Mouse (Mus musculus): ENCODE data around the gene Nlrx1. TPM values are rescaled to one million over a fixed set of nuclear protein-coding genes. Genes with fewer than 3 reads are reported as not detected.
A peak's percentile ranks its signal among the peaks of the same experiment; 100 is the strongest.

Nlrx1 gene
- polyA plus RNA-seq (2015; fragmentation: Nextera tagmentation; extraction: Ambion mirVana): 8.2 and 9.8 TPM in 2 replicates

DNA sequence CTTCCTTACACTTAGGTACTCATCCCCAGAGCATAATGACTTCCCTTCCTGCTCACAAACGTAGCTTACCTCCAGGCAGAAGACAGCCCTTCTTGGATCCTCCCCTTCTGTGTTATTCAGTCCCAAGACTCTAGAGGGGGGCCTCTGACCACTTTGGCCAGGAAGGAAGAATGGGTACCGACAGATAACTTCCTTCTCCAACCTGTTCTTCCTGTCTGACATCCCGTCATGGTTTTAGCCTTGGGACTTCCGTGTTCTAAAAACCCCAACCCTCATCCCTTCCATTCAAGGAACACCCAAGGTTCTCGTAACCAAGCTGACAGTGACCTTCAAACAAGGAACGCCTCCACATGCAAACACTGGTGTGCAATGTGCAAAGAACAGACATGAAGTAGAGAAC is at the start of gene Nlrx1:
Gene Nlrx1, minus strand, starts transcription at position 168 of the 400 bp plus-strand sequence.
- H3K4me1 ChIP-seq: peaks cover 15% of the 10 kb centered on the region
- peak within 1 kb of the TSS; percentile 93 for H3K9ac ChIP-seq
- H3K36me3 ChIP-seq: peaks cover 5% of the 10 kb centered on the region
- H3K4me2 ChIP-seq: peak within 1 kb of the TSS; percentile 87
- H3K27ac ChIP-seq: peak within 1 kb of the TSS; percentile 84
- WGBS: 71% methylated on average over 6 of the region's 6 CpGs
- no peaks in the 10 kb centered on the region for H3K9me3 ChIP-seq
- peak within 1 kb of the TSS; percentile 56 for H3K4me3 ChIP-seq
- 0 out of 2 replicates have a peak, but pooled peaks cover under 1% of the 10 kb centered on the region for H3K27me3 ChIP-seq
- ATAC-seq (ENCODE audit: insufficient number of reproducible peaks, insufficient read depth, low FRiP score, low TSS enrichment, low read depth): no peak

DNA sequence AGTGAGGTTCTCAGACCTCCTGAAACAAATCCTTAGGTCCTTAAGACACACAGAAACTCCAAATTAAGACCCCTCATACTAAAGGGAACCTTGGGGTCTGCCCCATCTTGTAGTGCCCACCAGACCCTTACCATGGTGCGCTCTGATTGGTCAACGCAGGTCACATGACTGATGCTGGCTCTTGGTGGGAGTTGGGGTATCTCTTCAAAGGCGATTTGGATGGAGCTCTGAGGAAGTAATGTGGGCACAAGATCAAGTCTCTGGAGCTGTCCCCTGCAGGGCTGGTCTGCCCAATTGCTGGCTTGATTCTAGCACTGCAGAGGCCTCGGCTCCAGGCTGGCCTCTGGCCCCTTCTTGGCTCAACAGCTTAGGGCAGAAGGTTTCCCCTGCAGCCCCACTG is 49.1 kb upstream of the Nlrx1 start:
- H3K4me2 ChIP-seq: 0 out of 2 replicates have a peak overlapping the region, but pooled peaks have one; percentile 94
- no peaks in the 10 kb centered on the region for H3K9me3 ChIP-seq
- no peak overlapping the region for H3K4me3 ChIP-seq

DNA sequence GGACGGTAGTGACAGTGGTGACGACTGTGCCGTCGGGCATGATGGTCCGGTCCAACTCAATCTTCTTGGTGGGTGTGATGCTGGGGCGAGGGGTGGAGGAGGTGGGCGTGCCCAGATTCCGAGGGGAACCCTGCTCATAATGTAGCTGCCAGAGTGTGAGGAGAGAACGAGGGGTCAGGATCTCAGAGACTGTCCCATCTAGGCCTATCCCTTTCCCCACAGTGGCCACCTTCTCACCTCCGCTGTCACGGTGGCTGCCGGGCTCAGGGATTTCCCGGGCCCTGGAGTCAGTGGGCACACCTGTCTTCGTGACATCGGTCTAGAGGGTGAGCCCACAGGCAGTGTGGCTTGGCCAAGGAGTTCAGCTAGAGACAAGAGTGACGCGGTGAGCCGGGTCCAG is 46.5 kb upstream of the Nlrx1 start:
- Histone ChIP-seq H3K27me3 (peaks cover 7% of the 10 kb centered on the region; the same call in 1 of the 2 replicates), H3K9me3 (no peaks in the 10 kb centered on the region), H3K36me3 (peaks cover 55% of the 10 kb centered on the region), H3K9ac (no peak overlapping the region), H3K4me1 (peaks cover 29% of the 10 kb centered on the region), H3K27ac (no peak overlapping the region), H3K4me2 (no peak overlapping the region), H3K4me3 (no peak overlapping the region)
- WGBS: 95% methylated on average over 18 of the region's 18 CpGs
- no peak for ATAC-seq (ENCODE audit: insufficient number of reproducible peaks, insufficient read depth, low FRiP score, low TSS enrichment, low read depth)

More for the DNA sequence above, 49.1 kb upstream of the Nlrx1 start:
- peaks cover 44% of the 10 kb centered on the region for H3K36me3 ChIP-seq
- H3K27ac ChIP-seq: no peak overlapping the region
- ATAC-seq (ENCODE audit: insufficient number of reproducible peaks, insufficient read depth, low FRiP score, low TSS enrichment, low read depth): no peak
- 73% methylated on average over 4 of the region's 4 CpGs for WGBS
- H3K4me1 ChIP-seq: peaks cover 27% of the 10 kb centered on the region
- H3K27me3 ChIP-seq: no peaks in the 10 kb centered on the region
- H3K9ac ChIP-seq: no peak overlapping the region

DNA sequence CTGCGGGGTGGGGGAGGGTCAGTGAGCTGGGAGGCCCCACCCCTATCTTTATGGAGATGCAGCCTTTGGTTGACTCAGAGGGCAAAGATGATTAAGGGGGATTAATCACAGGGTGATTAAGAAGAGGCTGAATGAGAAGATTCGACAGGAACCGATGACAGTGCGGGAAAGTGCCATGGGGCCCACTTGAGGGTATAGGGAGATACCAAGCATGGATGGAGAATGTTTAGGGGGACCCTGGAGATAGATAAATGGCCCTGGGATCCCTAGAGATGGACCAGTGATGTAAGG is 45.8 kb upstream of the Nlrx1 start:
- WGBS: 79% methylated on average over 4 of the region's 4 CpGs
- H3K9ac ChIP-seq: no peak overlapping the region
- H3K27ac ChIP-seq: no peak overlapping the region
- H3K9me3 ChIP-seq: no peaks in the 10 kb centered on the region
- peaks cover 55% of the 10 kb centered on the region for H3K36me3 ChIP-seq
- H3K4me1 ChIP-seq: peaks cover 26% of the 10 kb centered on the region
- H3K4me2 ChIP-seq: no peak overlapping the region
- ATAC-seq (ENCODE audit: insufficient number of reproducible peaks, insufficient read depth, low FRiP score, low TSS enrichment, low read depth): no peak
- no peak overlapping the region for H3K4me3 ChIP-seq
- H3K27me3 ChIP-seq: peaks cover 7% of the 10 kb centered on the region; the same call in 1 of the 2 replicates

DNA sequence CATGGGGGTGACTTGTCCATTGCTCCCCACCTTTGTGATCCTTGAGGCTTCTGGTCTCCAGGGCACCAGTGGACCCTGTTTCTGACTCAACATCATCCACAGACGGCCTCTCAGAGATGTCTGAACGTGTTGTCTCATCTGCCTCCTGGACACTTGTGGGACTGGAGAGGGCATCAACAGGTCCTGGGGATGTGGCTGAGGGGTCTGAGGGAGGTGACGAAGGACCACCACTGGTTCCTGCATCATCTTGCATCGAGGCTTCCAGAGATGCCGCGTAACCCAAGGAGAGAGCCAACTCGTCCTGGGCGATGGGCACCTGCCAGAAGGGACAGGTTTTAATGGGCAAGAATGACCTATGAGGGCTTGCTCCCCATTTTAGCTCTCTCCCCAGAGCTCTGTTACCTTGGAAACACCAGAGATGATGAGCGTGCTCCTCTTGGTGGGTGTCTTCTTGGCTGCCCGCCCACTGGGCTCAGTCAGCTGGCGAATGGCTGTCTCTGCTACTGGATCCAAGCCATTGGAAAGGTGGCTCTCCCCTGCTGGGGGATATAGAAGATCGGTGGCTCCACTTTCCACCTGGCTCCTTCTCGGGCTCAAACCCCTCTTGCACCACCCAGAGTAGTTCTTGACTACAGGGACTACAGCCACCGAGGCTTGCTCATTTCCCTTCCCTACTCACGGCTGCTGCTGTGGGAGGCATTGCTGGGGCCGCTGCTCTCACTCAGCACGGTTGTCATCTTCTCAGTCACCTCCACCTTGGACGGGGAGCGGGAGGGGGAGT is 45.3 kb upstream of the Nlrx1 start:
- Histone ChIP-seq H3K9ac (no peak overlapping the region), H3K27ac (no peak overlapping the region), H3K4me3 (no peak overlapping the region), H3K27me3 (peaks cover 7% of the 10 kb centered on the region; the same call in 1 of the 2 replicates), H3K4me1 (peaks cover 21% of the 10 kb centered on the region), H3K36me3 (peaks cover 55% of the 10 kb centered on the region), H3K4me2 (no peak overlapping the region), H3K9me3 (no peaks in the 10 kb centered on the region)
- ATAC-seq (ENCODE audit: insufficient number of reproducible peaks, insufficient read depth, low FRiP score, low TSS enrichment, low read depth): no peak
- 84% methylated on average over 19 of the region's 19 CpGs for WGBS

DNA sequence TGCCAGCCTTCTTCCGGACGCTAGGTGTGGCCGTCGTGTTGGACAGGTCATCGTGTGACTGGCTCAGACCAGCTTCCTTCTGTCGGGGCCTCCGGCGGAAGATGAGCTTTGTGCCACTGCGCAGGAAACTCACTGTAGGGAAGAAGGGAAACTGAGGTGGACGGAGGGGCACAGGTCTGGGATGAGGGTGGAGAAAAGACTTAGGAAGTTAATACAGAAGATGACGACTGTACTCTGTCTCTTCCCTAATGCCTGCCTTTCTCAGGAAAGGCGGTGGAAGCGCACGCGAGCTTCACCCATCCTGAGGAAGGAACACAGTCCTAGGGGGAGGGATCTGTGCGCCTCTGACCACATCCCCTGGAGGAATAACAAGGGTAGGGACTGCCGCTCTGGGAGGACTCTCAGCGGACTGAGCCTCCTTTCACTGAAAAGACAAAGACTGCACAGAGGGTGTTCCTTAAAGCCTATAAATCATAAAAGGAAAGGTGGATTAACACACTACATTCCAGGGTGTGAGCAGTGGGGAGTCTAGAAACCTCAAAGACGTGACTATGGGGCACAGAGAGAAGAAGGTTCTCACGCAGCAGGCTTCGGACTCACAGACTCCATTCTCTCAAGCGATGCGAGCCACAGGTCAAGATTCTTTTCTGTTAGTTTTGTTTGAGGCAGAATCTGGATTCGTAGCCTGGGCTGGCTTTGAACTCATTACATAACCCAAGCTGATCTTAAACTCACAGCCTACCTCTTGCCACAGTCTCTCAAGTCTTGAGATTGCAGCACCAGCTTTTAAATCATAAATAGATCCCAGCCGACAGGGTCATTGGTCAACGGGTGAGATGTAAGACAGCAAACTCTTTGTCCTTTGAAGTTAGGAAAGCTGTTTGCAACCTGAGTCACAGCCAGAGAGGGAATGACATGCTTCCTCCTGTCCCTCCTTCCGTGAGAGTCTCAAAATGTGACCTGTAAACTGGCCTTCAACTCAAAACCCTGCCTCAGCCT is 43.0 kb upstream of the Nlrx1 start:
- Histone ChIP-seq H3K4me3 (no peak overlapping the region), H3K36me3 (peaks cover 50% of the 10 kb centered on the region), H3K9me3 (no peaks in the 10 kb centered on the region), H3K27me3 (peaks cover 7% of the 10 kb centered on the region; the same call in 1 of the 2 replicates), H3K9ac (peak overlapping the region; percentile 61), H3K4me2 (peak overlapping the region; percentile 31), H3K4me1 (peaks cover 9% of the 10 kb centered on the region; the same call in 1 of the 2 replicates), H3K27ac (no peak overlapping the region; the same call in 1 of the 2 replicates)
- WGBS: 14% methylated on average over 27 of the region's 27 CpGs
- no peak for ATAC-seq (ENCODE audit: insufficient number of reproducible peaks, insufficient read depth, low FRiP score, low TSS enrichment, low read depth)

DNA sequence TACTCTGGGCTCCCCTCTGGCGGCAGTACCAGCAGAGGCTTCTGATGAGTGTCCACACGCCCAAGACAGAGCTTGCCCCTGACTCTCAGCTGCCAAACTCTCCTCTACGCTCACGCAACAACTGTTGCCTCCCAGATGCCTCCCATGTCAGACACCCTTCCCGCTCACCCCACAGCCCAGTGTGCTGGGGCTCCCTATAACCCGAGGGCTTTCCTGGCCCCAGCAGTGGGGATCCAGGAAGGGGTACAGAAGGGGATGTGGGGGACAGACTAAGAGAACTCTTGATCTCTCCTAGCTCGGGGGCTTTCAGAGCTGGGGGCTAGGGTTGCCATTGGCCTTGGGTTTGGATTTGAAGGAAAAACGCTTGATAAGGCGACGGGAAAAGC is 42.3 kb upstream of the Nlrx1 start:
- Histone ChIP-seq H3K4me2 (peak overlapping the region; percentile 31), H3K27me3 (peaks cover 7% of the 10 kb centered on the region; the same call in 1 of the 2 replicates)
- 30% methylated on average over 10 of the region's 10 CpGs for WGBS

DNA sequence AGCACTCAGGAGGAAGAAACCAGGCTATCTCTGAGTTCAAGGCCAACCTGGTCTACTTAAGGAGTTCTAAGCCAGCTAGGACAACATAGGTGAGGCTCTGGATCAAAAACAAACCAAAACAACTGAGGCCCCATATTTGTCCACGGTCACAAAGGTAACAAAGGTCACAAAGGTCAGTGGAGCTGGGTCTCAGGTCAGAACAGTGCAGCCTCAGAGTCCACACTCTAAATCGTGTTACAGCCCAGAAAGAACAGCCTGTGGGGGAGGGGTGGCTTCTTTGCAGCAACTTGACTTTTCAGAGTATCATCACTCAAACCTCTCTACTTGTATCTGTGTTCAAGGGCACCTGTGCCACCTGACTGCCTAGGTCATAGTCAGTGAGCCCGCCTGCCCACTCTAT is 41.4 kb upstream of the Nlrx1 start:
- no peak overlapping the region for H3K4me3 ChIP-seq
- WGBS: 49% methylated on average over 3 of the region's 3 CpGs
- no peak overlapping the region for H3K27ac ChIP-seq
- H3K27me3 ChIP-seq: peaks cover 7% of the 10 kb centered on the region; the same call in 1 of the 2 replicates
- H3K4me2 ChIP-seq: no peak overlapping the region
- ATAC-seq (ENCODE audit: insufficient number of reproducible peaks, insufficient read depth, low FRiP score, low TSS enrichment, low read depth): no peak
- no peaks in the 10 kb centered on the region for H3K9me3 ChIP-seq
- H3K36me3 ChIP-seq: peaks cover 33% of the 10 kb centered on the region
- peaks cover 11% of the 10 kb centered on the region for H3K4me1 ChIP-seq
- no peak overlapping the region for H3K9ac ChIP-seq

More for the DNA sequence above, 42.3 kb upstream of the Nlrx1 start:
- no peaks in the 10 kb centered on the region for H3K9me3 ChIP-seq
- peaks cover 9% of the 10 kb centered on the region; the same call in 1 of the 2 replicates for H3K4me1 ChIP-seq
- H3K27ac ChIP-seq: no peak overlapping the region; the same call in 1 of the 2 replicates
- H3K9ac ChIP-seq: peak overlapping the region; percentile 61; the same call in 1 of the 2 replicates
- peaks cover 43% of the 10 kb centered on the region for H3K36me3 ChIP-seq
- no peak for ATAC-seq (ENCODE audit: insufficient number of reproducible peaks, insufficient read depth, low FRiP score, low TSS enrichment, low read depth)
- no peak overlapping the region for H3K4me3 ChIP-seq

DNA sequence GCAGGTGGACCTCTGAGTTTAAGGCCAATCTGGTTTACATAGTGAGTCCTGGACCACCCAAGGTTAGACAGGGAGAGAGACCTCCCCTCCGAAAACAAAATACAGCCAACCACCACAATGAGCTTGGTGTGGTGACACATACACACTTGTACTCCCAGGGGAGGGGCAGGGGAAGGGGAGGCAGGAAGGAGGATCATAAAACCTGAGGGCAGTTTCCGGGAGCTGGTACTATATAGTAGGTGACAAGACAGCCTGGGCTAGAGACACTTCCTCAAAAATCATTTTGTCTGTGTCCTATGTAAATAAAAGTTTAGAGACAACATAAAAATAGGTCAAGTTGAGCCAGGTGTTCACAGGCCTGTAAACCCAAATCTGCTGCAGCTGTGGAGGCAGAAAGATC is 38.8 kb upstream of the Nlrx1 start:
- Histone ChIP-seq H3K4me3 (no peak overlapping the region), H3K36me3 (peaks cover 19% of the 10 kb centered on the region), H3K27me3 (peaks cover 7% of the 10 kb centered on the region; the same call in 1 of the 2 replicates), H3K9ac (no peak overlapping the region), H3K4me2 (no peak overlapping the region), H3K9me3 (no peaks in the 10 kb centered on the region), H3K27ac (no peak overlapping the region), H3K4me1 (peaks cover 23% of the 10 kb centered on the region)
- no peak for ATAC-seq (ENCODE audit: insufficient number of reproducible peaks, insufficient read depth, low FRiP score, low TSS enrichment, low read depth)
- 89% methylated on average over 2 of the region's 2 CpGs for WGBS

DNA sequence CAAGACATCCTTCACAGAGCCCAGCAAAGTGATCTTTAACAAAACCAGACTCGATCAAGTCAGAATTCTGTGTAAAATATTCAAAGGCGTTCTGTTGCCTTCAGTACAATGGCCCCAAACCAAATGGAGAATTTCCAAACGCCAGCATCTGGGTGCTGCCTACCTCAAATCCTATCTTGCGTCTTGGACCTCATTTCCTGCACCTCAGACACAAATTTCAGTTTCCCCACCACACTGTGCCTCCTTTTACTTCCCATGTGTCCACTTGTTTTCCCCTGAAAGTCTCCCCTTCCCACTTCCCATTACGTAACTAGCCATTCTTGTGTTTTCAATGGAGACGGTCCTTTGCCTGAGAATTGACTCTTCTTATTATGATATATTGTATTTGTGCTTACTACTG is 38.1 kb upstream of the Nlrx1 start:
- no peak overlapping the region for H3K4me2 ChIP-seq
- no peak for ATAC-seq (ENCODE audit: insufficient number of reproducible peaks, insufficient read depth, low FRiP score, low TSS enrichment, low read depth)
- H3K27me3 ChIP-seq: peaks cover 7% of the 10 kb centered on the region; the same call in 1 of the 2 replicates
- no peak overlapping the region for H3K4me3 ChIP-seq
- 88% methylated on average over 6 of the region's 6 CpGs for WGBS
- no peaks in the 10 kb centered on the region for H3K9me3 ChIP-seq
- H3K27ac ChIP-seq: no peak overlapping the region
- no peak overlapping the region for H3K9ac ChIP-seq
- H3K4me1 ChIP-seq: peaks cover 21% of the 10 kb centered on the region
- H3K36me3 ChIP-seq: peaks cover 26% of the 10 kb centered on the region

DNA sequence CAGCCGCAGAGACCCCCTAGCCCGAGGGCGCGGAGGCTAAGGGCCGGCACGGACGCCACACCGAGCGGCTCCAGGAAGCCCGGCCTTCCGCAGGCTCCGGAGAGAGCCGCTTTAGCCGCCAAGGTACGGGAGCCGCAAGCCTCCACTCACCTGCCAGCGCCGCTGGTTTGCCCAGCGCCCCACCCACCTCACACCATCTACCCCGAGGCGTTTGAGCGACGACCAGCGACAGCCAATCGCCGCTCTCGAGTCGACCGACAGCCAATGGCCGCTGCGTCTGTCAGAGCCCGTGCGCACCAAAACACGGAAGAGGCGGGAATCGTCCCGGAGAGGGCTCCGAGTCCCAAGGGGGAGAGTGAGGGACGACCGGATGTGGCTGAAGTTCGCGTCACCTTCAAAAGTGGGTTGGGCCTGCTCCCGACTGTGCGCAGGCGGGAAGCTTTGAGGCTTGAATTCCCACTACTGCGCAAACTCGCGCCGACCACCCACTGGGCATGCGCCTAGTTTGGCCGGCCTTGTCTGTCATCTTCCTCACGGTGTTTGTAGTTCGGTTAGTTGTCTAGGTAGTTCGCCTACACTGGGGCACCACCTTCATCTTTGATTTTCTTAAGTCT is 37.2 kb upstream of the Nlrx1 start, which contains the start of gene Hinfp:
Gene Hinfp, minus strand, starts transcription at position 206 of the 614 bp plus-strand sequence.
- Histone ChIP-seq H3K4me3 (peak within 1 kb of the TSS; percentile 97), H3K27ac (peak within 1 kb of the TSS; percentile 71), H3K36me3 (peaks cover 28% of the 10 kb centered on the region), H3K4me2 (peak within 1 kb of the TSS; percentile 78), H3K9ac (peak within 1 kb of the TSS; percentile 96), H3K27me3 (no peaks in the 10 kb centered on the region), H3K4me1 (peaks cover 14% of the 10 kb centered on the region), H3K9me3 (no peaks in the 10 kb centered on the region)
- under 1% methylated on average over 54 of the region's 54 CpGs for WGBS
- ATAC-seq (ENCODE audit: insufficient number of reproducible peaks, insufficient read depth, low FRiP score, low TSS enrichment, low read depth): peak; percentile 99

Data from embryonic facial prominence, embryonic 13.5 days (tissue).